Mouse (Mus musculus): Measurements from ENCODE around the gene 4933424G06Rik. TPM values are rescaled to one million over a fixed set of nuclear protein-coding genes. Genes with fewer than 3 reads are reported as not detected.

The 4933424G06Rik gene
- polyA plus RNA-seq, 1 experiment from 2014 or later = 0.51 TPM

GRCm38 (mm10) chr1:36680893-36681292, 29.1 kb upstream of the 4933424G06Rik start:
- Histone ChIP-seq H3K4me3 (replicated peaks; ENCODE audit: low read depth, low read length) (no peak overlapping the region), H3K27me3 (ENCODE audit: control insufficient read depth, insufficient read depth, low read length) (no peaks in the 10 kb centered on the region), H3K4me2 (ENCODE audit: low read length) (no peak overlapping the region), H3K4me1 (ENCODE audit: control insufficient read depth, insufficient read depth, low read length) (no peaks in the 10 kb centered on the region), H3K9ac (replicated peaks; ENCODE audit: low read length) (no peak overlapping the region), H3K36me3 (ENCODE audit: control insufficient read depth, insufficient read depth, low read length) (no peaks in the 10 kb centered on the region), H3K9me3 (ENCODE audit: control insufficient read depth, low read length) (no peaks in the 10 kb centered on the region), H3K27ac (replicated peaks; ENCODE audit: low read depth, low read length) (no peak overlapping the region)
- ATAC-seq (ENCODE audit: low FRiP score, low TSS enrichment) = no peak
- DNase-seq = peak; percentile 30
- 22% methylated on average over 7 of the region's 7 CpGs for WGBS

- no peak for ATAC-seq (ENCODE audit: low FRiP score, low TSS enrichment)
These were observed 27.2 kb upstream of the 4933424G06Rik start, which contains the start of gene Fam178b for GRCm38 (mm10) chr1:36682620-36683355. Gene Fam178b, minus strand, starts transcription at chr1:36683183.

GRCm38 (mm10) chr1:36683810-36684467, 26.0 kb upstream of the 4933424G06Rik start:
- Histone ChIP-seq H3K4me3 (replicated peaks; ENCODE audit: low read depth, low read length) (no peak overlapping the region), H3K9ac (replicated peaks; ENCODE audit: low read length) (no peak overlapping the region), H3K9me3 (ENCODE audit: control insufficient read depth, low read length) (no peaks in the 10 kb centered on the region), H3K27me3 (ENCODE audit: control insufficient read depth, insufficient read depth, low read length) (no peaks in the 10 kb centered on the region), H3K36me3 (ENCODE audit: control insufficient read depth, insufficient read depth, low read length) (no peaks in the 10 kb centered on the region), H3K4me2 (ENCODE audit: low read length) (no peak overlapping the region), H3K27ac (replicated peaks; ENCODE audit: low read depth, low read length) (no peak overlapping the region), H3K4me1 (ENCODE audit: control insufficient read depth, insufficient read depth, low read length) (no peaks in the 10 kb centered on the region)
- 9% methylated on average over 13 of the region's 13 CpGs for WGBS
- DNase-seq (peak; percentile 92), ATAC-seq (ENCODE audit: low FRiP score, low TSS enrichment) (no peak)

More at GRCm38 (mm10) chr1:36682620-36683355, 27.2 kb upstream of the 4933424G06Rik start, which contains the start of gene Fam178b:
- no peak within 1 kb of the TSS for H3K27ac ChIP-seq (replicated peaks; ENCODE audit: low read depth, low read length)
- DNase-seq = no peak
- H3K4me2 ChIP-seq (ENCODE audit: low read length) = no peak within 1 kb of the TSS
- H3K27me3 ChIP-seq (ENCODE audit: control insufficient read depth, insufficient read depth, low read length) = no peaks in the 10 kb centered on the region
- no peaks in the 10 kb centered on the region for H3K9me3 ChIP-seq (ENCODE audit: control insufficient read depth, low read length)
- H3K36me3 ChIP-seq (ENCODE audit: control insufficient read depth, insufficient read depth, low read length) = no peaks in the 10 kb centered on the region
- WGBS = 95% methylated on average over 39 of the region's 39 CpGs
- H3K9ac ChIP-seq (replicated peaks; ENCODE audit: low read length) = no peak within 1 kb of the TSS
- no peaks in the 10 kb centered on the region for H3K4me1 ChIP-seq (ENCODE audit: control insufficient read depth, insufficient read depth, low read length)
- H3K4me3 ChIP-seq (replicated peaks; ENCODE audit: low read depth, low read length) = no peak within 1 kb of the TSS

- H3K9ac ChIP-seq (replicated peaks; ENCODE audit: low read length) = no peak overlapping the region; the same call in 1 of the 2 replicates
- H3K4me3 ChIP-seq (replicated peaks; ENCODE audit: low read depth, low read length) = peak overlapping the region; percentile 62
- DNase-seq (no peak), ATAC-seq (ENCODE audit: low FRiP score, low TSS enrichment) (peak; percentile 18)
- H3K27me3 ChIP-seq (ENCODE audit: control insufficient read depth, insufficient read depth, low read length) = no peaks in the 10 kb centered on the region
- H3K9me3 ChIP-seq (ENCODE audit: control insufficient read depth, low read length) = no peaks in the 10 kb centered on the region
- H3K4me2 ChIP-seq (ENCODE audit: low read length) = peak overlapping the region; percentile 56
- WGBS = 62% methylated on average over 11 of the region's 11 CpGs
- H3K4me1 ChIP-seq (ENCODE audit: control insufficient read depth, insufficient read depth, low read length) = peaks cover 6% of the 10 kb centered on the region
- H3K36me3 ChIP-seq (ENCODE audit: control insufficient read depth, insufficient read depth, low read length) = peaks cover 19% of the 10 kb centered on the region
- H3K27ac ChIP-seq (replicated peaks; ENCODE audit: low read depth, low read length) = no peak overlapping the region; the same call in 1 of the 2 replicates
These were observed 19.2 kb upstream of the 4933424G06Rik start for GRCm38 (mm10) chr1:36690671-36691235.

- ATAC-seq (ENCODE audit: low FRiP score, low TSS enrichment) = peak; percentile 95
- peak within 1 kb of the TSS; percentile 62 for H3K4me3 ChIP-seq (replicated peaks; ENCODE audit: low read depth, low read length)
- no peaks in the 10 kb centered on the region for H3K27me3 ChIP-seq (ENCODE audit: control insufficient read depth, insufficient read depth, low read length)
- under 1% methylated on average over 66 of the region's 68 CpGs for WGBS
- no peak within 1 kb of the TSS; the same call in 1 of the 2 replicates for H3K27ac ChIP-seq (replicated peaks; ENCODE audit: low read depth, low read length)
- H3K4me1 ChIP-seq (ENCODE audit: control insufficient read depth, insufficient read depth, low read length) = peaks cover 6% of the 10 kb centered on the region
- H3K9ac ChIP-seq (replicated peaks; ENCODE audit: low read length) = peak within 1 kb of the TSS; percentile 67
- H3K36me3 ChIP-seq (ENCODE audit: control insufficient read depth, insufficient read depth, low read length) = peaks cover 19% of the 10 kb centered on the region
- no peaks in the 10 kb centered on the region for H3K9me3 ChIP-seq (ENCODE audit: control insufficient read depth, low read length)
- peak within 1 kb of the TSS; percentile 76 for H3K4me2 ChIP-seq (ENCODE audit: low read length)
- peak; percentile 100 for DNase-seq
These were observed 18.4 kb upstream of the 4933424G06Rik start, which contains the start of gene Cox5b for GRCm38 (mm10) chr1:36691271-36692155. Gene Cox5b, plus strand, starts transcription at chr1:36691449.

GRCm38 (mm10) chr1:36694871-36695270, 15.1 kb upstream of the 4933424G06Rik start:
- DNase-seq = no peak
- ATAC-seq (ENCODE audit: low FRiP score, low TSS enrichment) = no peak
- no peak overlapping the region for H3K4me2 ChIP-seq (ENCODE audit: low read length)
- H3K4me3 ChIP-seq (replicated peaks; ENCODE audit: low read depth, low read length) = no peak overlapping the region
- H3K36me3 ChIP-seq (ENCODE audit: control insufficient read depth, insufficient read depth, low read length) = peaks cover 37% of the 10 kb centered on the region
- H3K27ac ChIP-seq (replicated peaks; ENCODE audit: low read depth, low read length) = no peak overlapping the region
- no peaks in the 10 kb centered on the region for H3K27me3 ChIP-seq (ENCODE audit: control insufficient read depth, insufficient read depth, low read length)
- WGBS = 90% methylated on average over 6 of the region's 6 CpGs
- peaks cover 6% of the 10 kb centered on the region for H3K4me1 ChIP-seq (ENCODE audit: control insufficient read depth, insufficient read depth, low read length)
- H3K9me3 ChIP-seq (ENCODE audit: control insufficient read depth, low read length) = no peaks in the 10 kb centered on the region
- H3K9ac ChIP-seq (replicated peaks; ENCODE audit: low read length) = no peak overlapping the region

GRCm38 (mm10) chr1:36696411-36696810, 13.5 kb upstream of the 4933424G06Rik start:
- no peak overlapping the region for H3K9ac ChIP-seq (replicated peaks; ENCODE audit: low read length)
- no peak overlapping the region for H3K4me3 ChIP-seq (replicated peaks; ENCODE audit: low read depth, low read length)
- H3K27me3 ChIP-seq (ENCODE audit: control insufficient read depth, insufficient read depth, low read length) = no peaks in the 10 kb centered on the region
- H3K4me1 ChIP-seq (ENCODE audit: control insufficient read depth, insufficient read depth, low read length) = peaks cover 6% of the 10 kb centered on the region
- H3K9me3 ChIP-seq (ENCODE audit: control insufficient read depth, low read length) = no peaks in the 10 kb centered on the region
- no peak overlapping the region for H3K4me2 ChIP-seq (ENCODE audit: low read length)
- ATAC-seq (ENCODE audit: low FRiP score, low TSS enrichment) (no peak), DNase-seq (no peak)
- WGBS = 73% methylated on average over 6 of the region's 6 CpGs
- no peak overlapping the region for H3K27ac ChIP-seq (replicated peaks; ENCODE audit: low read depth, low read length)
- peaks cover 52% of the 10 kb centered on the region for H3K36me3 ChIP-seq (ENCODE audit: control insufficient read depth, insufficient read depth, low read length)

- ATAC-seq (ENCODE audit: low FRiP score, low TSS enrichment) = no peak
- Histone ChIP-seq H3K9ac (replicated peaks; ENCODE audit: low read length) (no peak overlapping the region), H3K4me1 (ENCODE audit: control insufficient read depth, insufficient read depth, low read length) (peaks cover 5% of the 10 kb centered on the region), H3K36me3 (ENCODE audit: control insufficient read depth, insufficient read depth, low read length) (peaks cover 57% of the 10 kb centered on the region), H3K4me2 (ENCODE audit: low read length) (no peak overlapping the region), H3K4me3 (replicated peaks; ENCODE audit: low read depth, low read length) (no peak overlapping the region), H3K27ac (replicated peaks; ENCODE audit: low read depth, low read length) (no peak overlapping the region), H3K9me3 (ENCODE audit: control insufficient read depth, low read length) (no peaks in the 10 kb centered on the region), H3K27me3 (ENCODE audit: control insufficient read depth, insufficient read depth, low read length) (no peaks in the 10 kb centered on the region)
- 76% methylated on average over 5 of the region's 5 CpGs for WGBS
- no peak for DNase-seq
These were observed 12.9 kb upstream of the 4933424G06Rik start for GRCm38 (mm10) chr1:36697030-36697429.

Data from midbrain, embryonic 14.5 days (tissue).